Mouse (Mus musculus) frontal cortex, adult 2 months (tissue): ENCODE measurements around the gene Zfp654. TPM values are rescaled to one million over a fixed set of nuclear protein-coding genes. Genes with fewer than 3 reads are reported as not detected.

Experiments
- DNase-seq, 2 experiments: peaks; one replicate each; pipeline ENCODE4 v3.0.0; 2022; ENCODE audit warnings: low spot score in 1 of 2; ENCODE audit errors: extremely low spot score in 1 of 2
- polyA plus RNA-seq: library from polyadenylated mRNA; depleted of rRNA; stranded (reverse); fragments of >200 nt; gene quantifications from 2 replicates; pipeline ENCODE4 v1.2.3, GENCODE M21; 2012; rRNA removed

The Zfp654 gene
- polyA plus RNA-seq, 1 experiment: 11.3 TPM

- peak; percentile 59 to 86 for DNase-seq
Observed at GRCm38 (mm10) chr16:64770521-64771430, 80.7 kb downstream of the Zfp654 start, which contains the start of gene 4930453N24Rik. Gene 4930453N24Rik (minus strand): TSS chr16:64771161.

- no peak for DNase-seq
Observed at GRCm38 (mm10) chr16:64766696-64767300, 84.7 kb downstream of the Zfp654 start.

- no peak for DNase-seq
Observed at GRCm38 (mm10) chr16:64759245-64759626, 92.2 kb downstream of the Zfp654 start.

DNA sequence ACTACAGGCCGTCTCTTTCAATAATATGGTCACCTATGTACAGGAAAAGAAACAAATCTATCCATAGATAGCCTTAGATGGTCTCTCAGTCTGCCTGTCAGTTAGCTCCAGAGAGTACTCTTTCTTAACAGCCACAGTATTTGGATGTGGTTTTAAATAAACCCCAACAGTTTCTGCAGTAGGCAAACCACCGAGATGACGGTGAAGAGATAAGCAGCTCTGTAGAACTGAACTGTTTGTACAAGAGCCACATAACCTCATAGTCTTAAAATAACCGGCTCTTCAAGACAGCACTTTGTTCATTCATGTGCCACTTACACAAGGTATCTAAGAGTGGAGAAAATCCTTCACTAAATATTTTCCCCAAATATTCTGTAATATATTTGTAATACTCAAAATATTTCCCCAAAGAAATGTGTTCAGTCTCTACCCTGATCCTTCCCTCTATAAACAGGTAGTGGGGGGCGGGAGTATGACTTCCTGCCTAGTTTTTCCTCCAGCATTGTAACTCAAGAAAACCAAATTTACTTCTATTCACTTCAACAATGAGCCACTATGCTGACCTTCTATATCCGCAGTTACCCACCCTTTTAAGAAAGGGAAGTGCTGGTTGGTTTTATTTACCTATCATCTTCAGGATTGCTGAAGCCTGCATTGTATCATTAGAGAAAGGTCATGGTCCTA is 92.7 kb downstream of the Zfp654 start:
- no peak for DNase-seq

- no peak for DNase-seq
Observed at GRCm38 (mm10) chr16:64757666-64758400, 93.6 kb downstream of the Zfp654 start.

- DNase-seq: no peak
Observed at GRCm38 (mm10) chr16:64756321-64756720, 95.1 kb downstream of the Zfp654 start.

DNA sequence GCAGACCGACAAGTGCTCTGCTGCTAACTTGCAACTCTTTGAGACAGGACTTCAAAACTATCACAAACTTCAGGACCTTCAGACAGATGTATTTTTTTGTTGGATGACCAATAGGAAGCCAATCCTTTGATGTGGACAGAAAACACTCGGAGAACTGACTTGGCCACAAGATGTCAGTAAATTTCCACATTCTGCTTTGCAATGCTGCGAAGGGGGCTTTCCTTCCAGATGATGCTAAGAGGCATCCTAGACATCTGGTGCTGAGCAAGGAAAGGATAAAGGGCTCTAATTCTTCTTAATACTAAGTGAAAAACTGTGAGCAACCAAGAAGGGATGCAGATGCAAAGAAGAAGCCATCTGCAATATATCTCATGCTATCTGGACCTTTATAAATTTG is 96.7 kb downstream of the Zfp654 start:
- DNase-seq: peak in 1 of 2 experiments; percentile 21

DNA sequence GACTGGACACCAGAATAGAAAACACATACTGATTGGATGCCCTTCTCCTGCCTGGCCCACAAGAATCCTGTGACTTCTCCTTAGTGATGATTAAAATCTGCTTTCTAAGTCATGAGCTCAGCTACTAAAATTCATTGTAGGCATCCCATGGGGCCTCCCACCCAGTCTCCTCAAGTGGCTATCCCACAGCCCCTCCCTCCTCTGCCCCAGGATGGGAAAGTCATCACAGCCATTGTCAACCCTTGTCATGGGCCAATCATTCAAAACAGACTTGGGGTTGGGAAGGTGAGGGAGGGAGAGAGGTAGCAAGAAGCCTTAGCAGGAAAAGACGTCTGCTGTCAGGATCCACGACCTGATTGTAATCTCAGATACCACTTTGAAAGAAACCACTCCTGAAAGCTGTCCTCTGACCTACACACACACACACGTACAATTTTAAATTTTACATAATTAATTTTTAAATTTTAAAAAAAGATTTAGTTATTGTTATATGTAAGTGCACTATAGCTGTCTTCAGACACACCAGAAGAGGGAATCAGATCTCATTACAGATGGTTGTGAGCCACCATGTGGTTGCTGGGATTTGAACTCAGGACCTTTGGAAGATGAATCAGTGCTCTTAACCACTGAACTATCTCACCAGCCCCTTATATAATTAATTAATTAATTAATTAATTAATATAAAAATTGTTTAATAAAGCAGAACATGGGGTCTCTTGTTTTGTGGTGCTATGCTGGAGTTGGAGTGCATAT is 97.3 kb downstream of the Zfp654 start:
- DNase-seq: no peak

GRCm38 (mm10) chr16:64748237-64748636 is 103.2 kb downstream of the Zfp654 start:
- DNase-seq: peak in 1 of 2 experiments; percentile 89

- no peak for DNase-seq
Observed at GRCm38 (mm10) chr16:64745089-64745488, 106.4 kb downstream of the Zfp654 start.

DNA sequence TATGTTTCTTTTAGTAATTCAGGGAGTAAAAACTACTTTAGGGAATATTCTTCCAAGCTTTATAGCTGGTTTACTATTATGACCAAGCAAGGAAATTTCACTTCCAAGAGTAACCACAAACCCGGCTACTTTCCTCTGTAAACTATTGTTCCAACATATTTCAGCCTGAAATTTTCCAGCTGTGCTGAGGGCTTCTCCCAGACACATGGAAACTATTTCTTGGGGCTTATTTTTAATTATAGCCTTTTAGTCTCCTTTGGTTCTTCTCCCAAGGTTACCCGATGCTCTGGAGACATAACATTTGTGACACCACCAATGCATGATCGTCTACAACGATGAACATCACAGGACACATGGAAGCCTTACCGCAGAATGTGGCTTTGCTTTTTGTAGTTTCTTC is 114.2 kb downstream of the Zfp654 start:
- DNase-seq: no peak

Other genes with a start within 250 kb of the Zfp654 start
- gene Csnka2ip, start 249.2 kb downstream of the Zfp654 start, polyA plus RNA-seq: 0.04 and 0.06 TPM in 2 replicates
- gene 4930453N24Rik, start 80.5 kb downstream of the Zfp654 start, polyA plus RNA-seq: 16.0 and 16.4 TPM in 2 replicates
- 37.8 and 41.4 TPM in 2 replicates for gene Cggbp1, start 344 bp upstream of the Zfp654 start, polyA plus RNA-seq